Mouse (Mus musculus) MEL-GATA-1-ER (cell line): ENCODE data around the gene Enox1.

Experiments
- DNase-seq: peaks from one replicate; pipeline ENCODE4 v3.0.0-alpha.2; 2012; ENCODE audit warnings: low read depth; ENCODE audit errors: extremely low read depth

Gene Enox1

GRCm38 (mm10) chr14:77272931-77273446 is 116.4 kb downstream of the Enox1 start:
- DNase-seq, result no peak

GRCm38 (mm10) chr14:77273721-77274120 is 117.2 kb downstream of the Enox1 start:
- no peak for DNase-seq

GRCm38 (mm10) chr14:77275607-77276006 is 119.0 kb downstream of the Enox1 start:
- no peak for DNase-seq

- no peak for DNase-seq
These were observed 122.6 kb downstream of the Enox1 start for GRCm38 (mm10) chr14:77279143-77279542.

- DNase-seq, result no peak
These were observed 123.9 kb downstream of the Enox1 start for GRCm38 (mm10) chr14:77280454-77280853.

GRCm38 (mm10) chr14:77280893-77281292 is 124.3 kb downstream of the Enox1 start:
- DNase-seq, result no peak

GRCm38 (mm10) chr14:77283939-77284338 is 127.4 kb downstream of the Enox1 start:
- DNase-seq, result no peak

- no peak for DNase-seq
These were observed 128.9 kb downstream of the Enox1 start for GRCm38 (mm10) chr14:77285453-77285852.

GRCm38 (mm10) chr14:77291756-77292155 is 135.2 kb downstream of the Enox1 start:
- no peak for DNase-seq

GRCm38 (mm10) chr14:77297039-77297438 is 140.5 kb downstream of the Enox1 start:
- no peak for DNase-seq

- DNase-seq, result no peak
These were observed 141.8 kb downstream of the Enox1 start for GRCm38 (mm10) chr14:77298327-77298726.

- no peak for DNase-seq
These were observed 153.0 kb downstream of the Enox1 start for GRCm38 (mm10) chr14:77309571-77309970.

- DNase-seq, result no peak
These were observed 154.9 kb downstream of the Enox1 start for GRCm38 (mm10) chr14:77311456-77311855.

- no peak for DNase-seq
These were observed 162.8 kb downstream of the Enox1 start for GRCm38 (mm10) chr14:77319396-77319795.

GRCm38 (mm10) chr14:77324348-77324747 is 167.8 kb downstream of the Enox1 start:
- DNase-seq, result no peak

GRCm38 (mm10) chr14:77327693-77328092 is 171.1 kb downstream of the Enox1 start:
- no peak for DNase-seq

GRCm38 (mm10) chr14:77329791-77330190 is 173.2 kb downstream of the Enox1 start:
- DNase-seq, result no peak

GRCm38 (mm10) chr14:77343662-77344340 is 187.2 kb downstream of the Enox1 start:
- DNase-seq, result no peak

GRCm38 (mm10) chr14:77346296-77346695 is 189.7 kb downstream of the Enox1 start:
- no peak for DNase-seq

GRCm38 (mm10) chr14:77351803-77352352 is 195.3 kb downstream of the Enox1 start:
- DNase-seq, result no peak

GRCm38 (mm10) chr14:77362662-77363061 is 206.1 kb downstream of the Enox1 start:
- no peak for DNase-seq

GRCm38 (mm10) chr14:77368411-77368810 is 211.8 kb downstream of the Enox1 start:
- no peak for DNase-seq

GRCm38 (mm10) chr14:77369070-77369469 is 212.5 kb downstream of the Enox1 start:
- no peak for DNase-seq
